Mouse (Mus musculus): ENCODE data around the gene Atp5e. TPM values are rescaled to one million over a fixed set of nuclear protein-coding genes. Genes with fewer than 3 reads are reported as not detected.

The Atp5e gene
- total and polyA plus RNA-seq, 2 experiments from 2014 or later: 553 to 832 TPM

- Histone ChIP-seq H3K4me1 (ENCODE audit: insufficient read depth, low read length) (peaks cover 9% of the 10 kb centered on the region; the same call in 1 of the 2 replicates), H3K9me3 (ENCODE audit: low read length) (no peaks in the 10 kb centered on the region), H3K36me3 (ENCODE audit: insufficient read depth, low read length) (no peaks in the 10 kb centered on the region), H3K9ac (replicated peaks; ENCODE audit: low read length, poor library complexity, severe bottlenecking) (no peak overlapping the region), H3K4me2 (ENCODE audit: low read depth, low read length, poor library complexity, severe bottlenecking) (no peak overlapping the region), H3K4me3 (ENCODE audit: low read depth, low read length) (no peak overlapping the region), H3K27me3 (ENCODE audit: insufficient read depth, low read length) (no peaks in the 10 kb centered on the region), H3K27ac (ENCODE audit: low read depth, low read length) (no peak overlapping the region)
- TF ChIP-seq CTCF (IDR thresholded peaks at IDR 0.05): no peak
- DNase-seq (ENCODE audit: low spot score) (no peak), ATAC-seq (ENCODE audit: low FRiP score) (no peak)
- 96% methylated on average over 9 of the region's 9 CpGs for WGBS
Measured at GRCm38 (mm10) chr2:174434943-174435342, 29.0 kb downstream of the Atp5e start.

DNA sequence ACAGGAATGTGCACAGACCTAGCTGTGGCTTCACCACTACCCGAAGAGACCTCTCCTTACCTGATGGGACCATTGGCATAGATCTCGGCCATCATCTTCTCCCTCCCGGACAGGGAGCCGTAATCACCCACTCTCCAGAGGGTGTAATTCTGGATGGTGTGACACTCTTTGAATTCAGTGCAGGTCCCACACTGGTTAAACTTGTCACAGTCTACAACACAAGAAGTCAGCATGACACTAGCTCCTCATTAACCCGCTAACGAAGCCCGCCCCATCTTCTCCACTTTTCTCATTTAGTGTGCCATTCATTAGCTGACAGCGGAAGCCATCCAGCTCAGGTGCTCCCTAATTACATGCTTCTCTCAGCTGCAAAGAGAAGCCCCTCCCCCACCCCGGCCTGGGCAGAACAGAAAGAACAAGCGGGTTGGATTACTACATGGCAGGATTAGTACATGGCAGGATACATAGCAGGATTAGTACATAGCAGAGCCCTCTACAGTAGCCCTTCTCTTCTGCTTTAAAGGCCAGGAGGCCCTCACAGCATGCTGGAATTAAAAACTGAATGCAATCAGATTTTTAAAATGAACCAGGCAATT, 34.8 kb downstream of the Atp5e start:
- ATAC-seq (ENCODE audit: low FRiP score): no peak
- no peak overlapping the region for H3K4me3 ChIP-seq (ENCODE audit: low read depth, low read length)
- H3K36me3 ChIP-seq (ENCODE audit: insufficient read depth, low read length): peaks cover 37% of the 10 kb centered on the region
- H3K27ac ChIP-seq (ENCODE audit: low read depth, low read length): no peak overlapping the region
- H3K4me2 ChIP-seq (ENCODE audit: low read depth, low read length, poor library complexity, severe bottlenecking): no peak overlapping the region
- no peaks in the 10 kb centered on the region for H3K27me3 ChIP-seq (ENCODE audit: insufficient read depth, low read length)
- H3K9me3 ChIP-seq (ENCODE audit: low read length): no peaks in the 10 kb centered on the region
- no peak overlapping the region for H3K9ac ChIP-seq (replicated peaks; ENCODE audit: low read length, poor library complexity, severe bottlenecking)
- peak; percentile 53 for DNase-seq (ENCODE audit: low spot score)
- H3K4me1 ChIP-seq (ENCODE audit: insufficient read depth, low read length): no peaks in the 10 kb centered on the region
- WGBS: 77% methylated on average over 10 of the region's 10 CpGs
- TF ChIP-seq CTCF (IDR thresholded peaks at IDR 0.05): no peak

DNA sequence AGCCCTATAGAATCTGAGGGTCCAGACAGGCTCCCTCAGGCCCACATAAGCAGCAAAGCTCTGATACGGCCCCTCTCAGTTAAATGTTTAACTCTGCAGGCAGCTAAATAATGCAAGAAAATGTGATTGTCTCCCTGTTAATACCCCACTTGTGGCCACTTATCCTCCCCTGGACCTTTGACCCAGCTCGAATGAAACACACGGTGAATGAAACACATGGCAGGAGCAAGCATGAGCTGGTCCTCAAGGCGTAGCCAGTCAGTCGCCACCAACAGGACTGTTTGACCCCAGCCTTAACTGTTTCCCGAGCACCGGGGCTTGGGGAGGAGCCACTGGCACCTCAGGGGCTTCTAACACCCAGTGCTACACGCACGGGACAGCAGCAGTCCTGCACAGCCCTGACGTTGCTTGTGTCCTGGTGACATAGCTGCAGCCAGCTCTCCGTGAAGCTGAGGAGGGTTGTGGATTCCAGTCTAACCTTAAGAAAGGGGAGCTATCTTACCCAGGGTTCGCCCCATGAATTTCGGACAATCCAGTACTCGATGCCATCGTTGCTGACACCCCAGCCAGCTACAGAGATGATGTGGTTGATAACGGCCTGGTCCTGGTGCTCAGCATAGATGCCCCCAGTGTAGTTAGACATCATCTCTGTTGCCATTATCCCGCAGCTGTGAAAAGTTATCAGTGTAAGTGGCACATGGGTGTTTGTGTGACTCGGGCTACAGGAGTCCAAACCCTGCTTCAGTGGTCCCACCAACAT, 35.6 kb downstream of the Atp5e start:
- no peaks in the 10 kb centered on the region for H3K9me3 ChIP-seq (ENCODE audit: low read length)
- DNase-seq (ENCODE audit: low spot score) (no peak), ATAC-seq (ENCODE audit: low FRiP score) (no peak)
- WGBS: 81% methylated on average over 18 of the region's 18 CpGs
- H3K36me3 ChIP-seq (ENCODE audit: insufficient read depth, low read length): peaks cover 44% of the 10 kb centered on the region
- H3K4me3 ChIP-seq (ENCODE audit: low read depth, low read length): no peak overlapping the region
- no peak for TF ChIP-seq CTCF (IDR thresholded peaks at IDR 0.05)
- no peaks in the 10 kb centered on the region for H3K4me1 ChIP-seq (ENCODE audit: insufficient read depth, low read length)
- no peak overlapping the region for H3K9ac ChIP-seq (replicated peaks; ENCODE audit: low read length, poor library complexity, severe bottlenecking)
- no peaks in the 10 kb centered on the region for H3K27me3 ChIP-seq (ENCODE audit: insufficient read depth, low read length)
- H3K4me2 ChIP-seq (ENCODE audit: low read depth, low read length, poor library complexity, severe bottlenecking): no peak overlapping the region
- H3K27ac ChIP-seq (ENCODE audit: low read depth, low read length): no peak overlapping the region

DNA sequence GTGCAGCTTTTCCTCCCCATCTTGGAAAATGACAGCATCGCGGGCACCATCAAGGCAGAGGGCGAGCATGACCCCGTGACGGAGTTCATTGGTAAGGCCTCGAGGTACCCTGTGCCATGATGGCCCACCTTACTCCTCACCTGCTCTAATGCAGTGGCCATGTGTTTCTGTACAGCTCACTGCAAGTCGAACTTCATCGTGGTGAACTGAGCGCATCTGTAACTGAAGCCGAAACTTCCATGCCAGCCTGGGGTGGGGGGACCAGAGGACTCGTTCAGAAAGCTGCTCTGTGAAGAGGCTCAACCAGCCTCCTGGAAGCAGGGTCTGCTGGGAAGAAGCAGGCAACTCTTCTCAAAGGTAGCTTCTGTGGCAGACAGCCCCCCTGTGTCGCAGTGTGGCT, 37.0 kb downstream of the Atp5e start:
- H3K9ac ChIP-seq (replicated peaks; ENCODE audit: low read length, poor library complexity, severe bottlenecking): no peak overlapping the region
- no peak overlapping the region for H3K4me3 ChIP-seq (ENCODE audit: low read depth, low read length)
- peaks cover 50% of the 10 kb centered on the region for H3K36me3 ChIP-seq (ENCODE audit: insufficient read depth, low read length)
- H3K27me3 ChIP-seq (ENCODE audit: insufficient read depth, low read length): no peaks in the 10 kb centered on the region
- ATAC-seq (ENCODE audit: low FRiP score) (no peak), DNase-seq (ENCODE audit: low spot score) (no peak)
- no peaks in the 10 kb centered on the region for H3K9me3 ChIP-seq (ENCODE audit: low read length)
- TF ChIP-seq CTCF (IDR thresholded peaks at IDR 0.05): no peak
- no peak overlapping the region for H3K4me2 ChIP-seq (ENCODE audit: low read depth, low read length, poor library complexity, severe bottlenecking)
- 94% methylated on average over 12 of the region's 12 CpGs for WGBS
- H3K4me1 ChIP-seq (ENCODE audit: insufficient read depth, low read length): no peaks in the 10 kb centered on the region
- no peak overlapping the region for H3K27ac ChIP-seq (ENCODE audit: low read depth, low read length)

DNA sequence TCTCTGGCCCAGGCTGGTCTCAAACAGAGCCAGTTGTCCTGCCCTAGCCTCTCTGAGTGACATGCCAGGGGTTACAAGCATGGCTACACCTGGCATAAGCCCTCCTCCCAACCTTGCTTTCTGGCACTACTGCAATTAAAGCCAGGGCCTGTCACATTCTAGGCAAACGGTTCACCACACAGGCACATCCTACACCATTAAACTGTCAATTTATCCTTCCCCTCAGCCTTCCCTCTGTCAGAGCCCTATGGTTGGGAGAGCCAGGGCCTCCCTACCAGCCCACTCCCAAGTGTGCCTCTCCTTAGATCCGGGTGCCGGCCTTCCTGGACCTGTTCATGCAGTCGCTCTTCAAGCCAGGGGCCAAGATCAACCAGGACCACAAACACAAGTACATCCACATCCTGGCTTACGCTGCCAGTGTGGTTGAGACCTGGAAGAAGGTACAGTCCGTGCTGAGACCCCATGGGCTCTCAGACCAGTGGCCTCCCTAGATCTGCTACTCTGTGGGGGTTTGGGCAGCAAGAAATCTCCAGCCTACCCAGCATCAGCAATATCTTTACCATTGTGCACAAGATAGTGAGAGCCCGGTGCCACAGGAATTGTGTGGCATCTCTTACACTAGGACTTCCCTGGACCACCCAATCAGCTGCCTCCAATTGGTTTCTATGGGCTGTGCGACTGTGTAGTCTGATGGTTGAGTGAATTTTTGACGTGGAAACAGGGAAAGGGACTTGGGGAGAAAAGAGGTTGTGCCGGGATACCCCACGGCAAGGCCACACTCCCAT, 39.4 kb downstream of the Atp5e start:
- WGBS: 94% methylated on average over 11 of the region's 11 CpGs
- no peak for DNase-seq (ENCODE audit: low spot score)
- TF ChIP-seq CTCF (IDR thresholded peaks at IDR 0.05): no peak
- ATAC-seq (ENCODE audit: low FRiP score): no peak
- no peaks in the 10 kb centered on the region for H3K4me1 ChIP-seq (ENCODE audit: insufficient read depth, low read length)
- H3K27ac ChIP-seq (ENCODE audit: low read depth, low read length): no peak overlapping the region
- no peak overlapping the region for H3K4me2 ChIP-seq (ENCODE audit: low read depth, low read length, poor library complexity, severe bottlenecking)
- H3K27me3 ChIP-seq (ENCODE audit: insufficient read depth, low read length): no peaks in the 10 kb centered on the region
- peaks cover 57% of the 10 kb centered on the region for H3K36me3 ChIP-seq (ENCODE audit: insufficient read depth, low read length)
- no peak overlapping the region for H3K4me3 ChIP-seq (ENCODE audit: low read depth, low read length)
- H3K9ac ChIP-seq (replicated peaks; ENCODE audit: low read length, poor library complexity, severe bottlenecking): no peak overlapping the region
- H3K9me3 ChIP-seq (ENCODE audit: low read length): no peaks in the 10 kb centered on the region

- WGBS: 93% methylated on average over 6 of the region's 6 CpGs
- no peak overlapping the region for H3K9ac ChIP-seq (replicated peaks; ENCODE audit: low read length, poor library complexity, severe bottlenecking)
Measured at GRCm38 (mm10) chr2:174421107-174421506, 42.8 kb downstream of the Atp5e start.

More at GRCm38 (mm10) chr2:174421107-174421506, 42.8 kb downstream of the Atp5e start:
- DNase-seq (ENCODE audit: low spot score) (no peak), ATAC-seq (ENCODE audit: low FRiP score) (no peak)
- peaks cover 7% of the 10 kb centered on the region; the same call in 1 of the 2 replicates for H3K4me1 ChIP-seq (ENCODE audit: insufficient read depth, low read length)
- TF ChIP-seq CTCF (IDR thresholded peaks at IDR 0.05): no peak
- no peaks in the 10 kb centered on the region for H3K27me3 ChIP-seq (ENCODE audit: insufficient read depth, low read length)
- no peak overlapping the region for H3K4me3 ChIP-seq (ENCODE audit: low read depth, low read length)
- H3K36me3 ChIP-seq (ENCODE audit: insufficient read depth, low read length): peaks cover 37% of the 10 kb centered on the region
- H3K27ac ChIP-seq (ENCODE audit: low read depth, low read length): no peak overlapping the region
- H3K4me2 ChIP-seq (ENCODE audit: low read depth, low read length, poor library complexity, severe bottlenecking): no peak overlapping the region
- no peaks in the 10 kb centered on the region for H3K9me3 ChIP-seq (ENCODE audit: low read length)

Measured in midbrain, postnatal 0 days (tissue).